Mouse (Mus musculus) embryonic fibroblast, embryonic 13.5 days (primary cell): ENCODE results near the gene Ddx28.

Source experiments
- CTCF ChIP-seq: IDR thresholded peaks from 2 replicates; pipeline ENCODE4 v1.5.1; 2011; ENCODE audit warnings: mild to moderate bottlenecking, control low read depth, low read length, moderate library complexity, borderline replicate concordance; ENCODE audit not compliant: insufficient read depth
- POLR2A ChIP-seq: IDR thresholded peaks from 2 replicates; pipeline ENCODE4 v1.6.1; 2011; ENCODE audit warnings: low read depth, mild to moderate bottlenecking, control low read depth, low read length, moderate library complexity

GRCm38 (mm10) chr8:106052510-106053089, 40.9 kb upstream of the Ddx28 start:
- no peak for TF ChIP-seq POLR2A
- TF ChIP-seq CTCF = no peak
